Mouse (Mus musculus) frontal cortex, postnatal 25 days (tissue): ENCODE results near the gene Atrnl1.
"Not testable (repeated sequence)": the region's sequence is repeated elsewhere in the genome, so short reads cannot be mapped to it uniquely, and the experiment has no call there.

ENCODE experiments used
- DNase-seq, 2 experiments: peaks; one replicate each; pipeline ENCODE4 v3.0.0; 2022; ENCODE audit warnings: low spot score in 2 of 2

Gene Atrnl1

DNA sequence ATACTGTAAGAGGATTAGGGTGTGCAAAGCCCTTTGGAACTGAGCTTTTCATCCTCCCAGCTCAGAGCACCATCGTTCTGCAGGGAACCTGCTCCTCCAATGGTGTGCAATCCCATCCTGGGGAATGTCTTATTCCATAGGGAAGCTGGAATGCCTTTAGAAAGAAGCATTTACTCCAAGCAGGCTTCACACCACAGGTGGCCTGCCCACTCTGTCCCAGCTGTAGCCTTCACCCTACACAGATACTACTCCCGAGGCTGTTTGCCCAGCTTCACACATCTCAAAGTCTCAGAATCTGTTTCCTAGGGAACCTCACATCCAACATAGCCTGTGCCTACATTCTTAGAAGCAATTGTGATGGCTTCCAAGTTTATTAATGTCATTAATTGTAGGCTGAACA, 418.8 kb downstream of the Atrnl1 start:
- peak; percentile 42 to 50 for DNase-seq

DNA sequence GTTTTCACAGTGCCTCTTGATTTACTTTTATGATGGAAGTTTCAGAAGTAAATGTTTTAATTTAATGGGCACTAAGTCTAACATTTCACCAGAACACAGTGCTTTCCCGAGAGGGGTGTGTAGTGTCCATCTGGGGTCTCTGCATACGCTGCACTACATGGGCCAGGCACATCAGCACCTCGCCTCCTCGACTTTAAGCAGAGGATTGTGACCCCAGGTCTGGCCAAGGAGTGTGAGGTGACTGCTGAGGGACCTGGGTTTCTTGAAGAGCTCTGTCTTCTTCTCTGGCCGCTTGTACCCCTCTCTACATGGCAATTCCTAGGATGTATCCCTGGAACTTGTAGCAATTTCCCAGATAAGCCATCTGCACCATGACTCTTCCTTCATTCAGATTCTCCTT, 422.4 kb downstream of the Atrnl1 start:
- no peak for DNase-seq

GRCm38 (mm10) chr19:58036166-58036565, 425.3 kb downstream of the Atrnl1 start:
- no peak for DNase-seq

- DNase-seq: no peak
Observed at GRCm38 (mm10) chr19:58043120-58043519, 432.3 kb downstream of the Atrnl1 start.

- no peak for DNase-seq
Observed at GRCm38 (mm10) chr19:58043550-58043949, 432.7 kb downstream of the Atrnl1 start.

- no peak for DNase-seq
Observed at GRCm38 (mm10) chr19:58044816-58045215, 434.0 kb downstream of the Atrnl1 start.

GRCm38 (mm10) chr19:58046656-58047055, 435.8 kb downstream of the Atrnl1 start:
- DNase-seq: no peak

DNA sequence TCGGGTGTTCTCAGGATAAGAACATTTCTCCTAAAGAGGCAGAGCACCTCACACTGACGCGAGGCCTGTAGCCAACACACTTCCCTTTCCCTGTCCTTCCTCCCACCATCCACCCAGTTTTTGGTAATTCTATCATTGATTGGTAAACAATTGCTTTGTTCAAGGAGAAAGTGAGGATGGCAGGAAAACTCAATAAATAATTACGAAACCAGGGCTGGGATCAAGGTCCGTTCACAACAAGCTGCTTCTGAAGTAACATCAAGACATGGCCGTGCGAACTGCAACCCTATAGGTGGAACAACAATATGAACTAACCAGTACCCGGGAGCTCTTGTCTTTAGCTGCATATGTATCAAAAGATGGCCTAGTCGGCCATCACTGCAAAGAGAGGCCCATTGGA, 439.6 kb downstream of the Atrnl1 start:
- not testable (repeated sequence) for DNase-seq

DNA sequence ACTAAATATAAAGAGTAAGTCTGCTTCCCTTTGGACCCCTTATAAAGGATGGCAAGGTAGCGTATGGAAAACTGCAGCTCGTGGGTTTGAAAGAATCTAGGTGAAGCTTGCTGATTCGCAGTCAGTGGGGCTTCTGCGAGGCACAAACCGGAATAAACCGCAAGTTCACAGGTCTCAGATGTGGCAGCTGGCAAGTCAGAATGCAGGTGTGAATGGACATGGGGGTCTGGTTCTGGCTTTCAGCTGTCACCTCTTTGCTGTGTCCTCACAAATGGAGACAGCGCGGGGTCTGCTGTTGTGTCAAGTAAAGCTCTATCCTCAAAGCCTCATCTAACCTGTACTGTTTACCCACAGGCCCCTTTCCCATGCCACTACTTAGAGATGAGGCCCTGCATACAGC, 440.2 kb downstream of the Atrnl1 start:
- DNase-seq: no peak

- DNase-seq: no peak
Observed at GRCm38 (mm10) chr19:58051905-58052304, 441.1 kb downstream of the Atrnl1 start.

DNA sequence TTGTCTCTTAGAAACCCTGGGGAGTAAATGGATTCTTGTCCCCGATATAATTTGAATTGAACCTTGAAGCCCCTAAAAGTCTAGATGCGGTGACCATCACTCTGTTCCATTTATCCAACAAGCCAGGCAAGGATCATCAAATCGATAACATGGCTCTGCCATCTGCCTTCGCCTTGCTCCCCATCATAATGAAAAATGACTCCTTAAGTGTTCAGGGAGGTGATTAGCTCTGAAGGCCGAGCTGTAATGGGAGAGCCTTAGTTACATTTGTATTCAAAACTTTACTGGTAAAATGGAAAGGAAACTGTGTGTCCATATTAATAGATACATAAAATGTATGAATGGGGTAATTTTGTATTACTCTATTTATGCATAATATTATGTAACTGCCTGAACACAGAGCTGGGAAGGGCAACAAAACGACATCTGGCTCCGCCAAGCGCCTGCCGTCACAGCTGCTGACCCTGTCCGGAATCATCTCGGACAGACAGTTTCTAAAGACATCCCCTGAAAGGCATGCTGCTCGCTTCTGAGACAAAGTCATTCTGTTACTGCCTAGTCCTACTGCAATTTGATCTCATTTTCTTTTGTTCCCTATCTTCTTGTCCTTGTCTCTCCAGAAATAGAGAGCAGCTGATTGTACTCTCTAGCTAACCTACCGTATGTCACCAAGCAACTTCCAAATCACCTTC, 441.8 kb downstream of the Atrnl1 start:
- DNase-seq: no peak

GRCm38 (mm10) chr19:58059719-58060118, 448.9 kb downstream of the Atrnl1 start:
- DNase-seq: no peak

GRCm38 (mm10) chr19:58060199-58060853, 449.5 kb downstream of the Atrnl1 start:
- no peak for DNase-seq

DNA sequence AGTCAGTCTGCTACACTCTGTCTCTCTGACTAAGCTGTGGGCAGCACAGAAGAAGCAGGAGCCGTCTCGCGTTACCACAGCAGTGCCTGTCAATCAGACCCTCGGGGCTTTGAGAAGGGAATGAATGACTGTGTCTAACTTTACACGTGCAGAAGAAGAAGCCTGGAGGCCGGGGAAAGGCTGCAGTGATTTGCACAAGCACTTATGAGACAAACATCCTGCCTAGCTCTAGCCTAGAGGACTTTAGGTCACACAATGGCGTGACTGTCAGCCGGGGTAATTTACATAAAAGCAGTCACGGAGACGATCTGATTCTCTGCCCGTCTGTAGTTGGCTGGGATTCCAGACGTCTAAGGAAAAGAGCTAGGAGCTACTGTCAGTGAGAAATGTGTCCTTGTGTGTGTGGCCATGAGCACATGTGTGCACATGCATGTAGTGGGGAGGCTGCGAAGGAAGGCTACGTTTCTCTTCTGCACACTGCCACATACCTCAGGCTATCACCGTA, 450.1 kb downstream of the Atrnl1 start:
- DNase-seq: no peak

DNA sequence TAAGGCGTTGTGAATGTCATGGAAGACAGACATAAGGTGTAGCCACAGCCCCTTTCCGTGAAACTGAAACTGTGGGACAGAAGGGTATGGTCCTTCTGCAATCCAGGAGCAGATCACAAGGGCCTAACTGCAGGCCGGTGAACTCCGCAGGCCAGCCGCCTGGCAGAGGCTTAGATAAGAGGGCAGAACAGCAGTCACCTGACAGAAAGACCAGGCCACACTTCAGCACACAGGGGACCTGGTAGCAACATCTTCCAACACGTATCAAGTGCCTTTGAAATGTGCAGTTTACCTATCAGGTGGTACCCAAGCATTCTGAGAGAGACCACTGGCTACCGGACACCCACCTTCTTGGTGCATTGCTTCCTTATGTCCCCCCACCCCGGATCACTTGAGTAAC, 451.1 kb downstream of the Atrnl1 start:
- no peak for DNase-seq

- no peak for DNase-seq
Observed at GRCm38 (mm10) chr19:58063541-58063940, 452.7 kb downstream of the Atrnl1 start.

DNA sequence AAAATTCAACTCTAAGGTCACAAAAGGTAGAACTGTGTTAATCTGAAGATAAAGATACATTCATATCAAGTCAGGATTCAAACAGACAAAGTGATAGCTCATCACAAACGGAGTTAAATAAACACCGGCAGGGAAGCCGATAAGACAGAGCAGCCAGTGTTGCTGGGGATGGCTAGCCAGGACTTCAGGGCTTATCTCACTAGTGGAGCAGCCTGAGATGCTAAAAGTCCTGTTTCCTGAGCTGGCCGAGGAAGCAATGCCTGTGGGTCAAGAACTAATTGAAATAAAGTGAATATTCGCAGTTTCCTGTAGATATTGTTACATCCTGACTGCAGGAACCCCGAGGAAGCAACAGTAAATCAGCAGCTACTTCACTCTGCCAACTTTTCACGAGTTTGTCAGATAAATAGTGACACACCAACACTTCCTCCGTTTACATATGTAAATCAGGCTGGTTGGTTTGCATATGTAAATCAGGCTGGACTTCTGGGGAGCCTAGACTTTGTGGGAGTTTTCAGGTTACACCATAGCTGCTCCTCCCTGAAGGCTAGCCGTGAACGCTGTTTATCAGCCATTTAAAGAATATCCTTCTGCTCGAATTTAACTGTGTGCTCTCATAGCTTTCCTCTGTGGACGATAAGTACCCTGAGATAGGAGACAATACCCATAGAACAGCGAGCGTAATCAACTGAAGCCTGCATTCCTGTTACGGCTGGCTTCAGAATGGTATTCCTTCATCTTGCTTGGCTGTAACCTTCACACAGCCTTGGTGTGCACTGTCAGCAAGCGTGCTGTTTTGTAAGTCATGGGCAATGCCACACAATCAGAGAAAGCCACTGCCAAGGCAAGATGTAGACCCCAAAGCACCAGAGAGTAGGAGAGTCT, 453.5 kb downstream of the Atrnl1 start:
- DNase-seq: no peak

DNA sequence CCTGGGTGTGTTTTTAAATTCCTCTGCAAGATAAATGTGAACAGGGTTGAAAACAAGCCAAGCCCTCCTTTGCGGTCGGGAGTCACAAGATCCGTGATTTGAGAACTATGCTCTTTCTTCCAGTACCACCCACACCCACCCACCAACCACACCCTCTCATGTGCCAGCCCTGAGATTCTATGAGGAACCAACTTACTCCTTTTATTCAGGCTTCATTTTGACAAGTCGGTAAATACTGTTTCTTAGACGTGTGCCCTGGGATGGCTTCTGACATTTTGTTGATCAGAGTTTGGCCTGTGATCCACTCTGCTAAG, 454.1 kb downstream of the Atrnl1 start:
- DNase-seq: no peak

- no peak for DNase-seq
Observed at GRCm38 (mm10) chr19:58065514-58065913, 454.7 kb downstream of the Atrnl1 start.

DNA sequence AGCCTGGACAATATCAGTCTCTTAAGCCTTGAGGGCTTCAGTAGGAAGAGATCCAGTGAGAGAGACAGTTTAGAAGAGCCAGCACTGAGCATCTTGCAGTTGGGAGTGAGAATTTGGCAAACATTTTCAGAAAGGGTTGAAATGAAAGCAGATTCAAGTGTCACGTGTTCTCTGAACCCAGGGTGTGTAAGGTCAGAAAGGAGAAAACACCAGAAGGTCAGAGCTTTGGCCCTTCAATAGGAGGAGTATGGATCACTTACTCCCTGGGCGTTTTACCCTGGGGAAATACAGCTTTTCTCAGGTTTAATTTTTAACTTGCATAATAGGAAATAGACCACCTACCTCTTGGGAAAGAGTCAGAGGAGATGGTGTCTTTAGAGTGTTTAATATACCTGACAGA, 457.3 kb downstream of the Atrnl1 start:
- no peak for DNase-seq

DNA sequence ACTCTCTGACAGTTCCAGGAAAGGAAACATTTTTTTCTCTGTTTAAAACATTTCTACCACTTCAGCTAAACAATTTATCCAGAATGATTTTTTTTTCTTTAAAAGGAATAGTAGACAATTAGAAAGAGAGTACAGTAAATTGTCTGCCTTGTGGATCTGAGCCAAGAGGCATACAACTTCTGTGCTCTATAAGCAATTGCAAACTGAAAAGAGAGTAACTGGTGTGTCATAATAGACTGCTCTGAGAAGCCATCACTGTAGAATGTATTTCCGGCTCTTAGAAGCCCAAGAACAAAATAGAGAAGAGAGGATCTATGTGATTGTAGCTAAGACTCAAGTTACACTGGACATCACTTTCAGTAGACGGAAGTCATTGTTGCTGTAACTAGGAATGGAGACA, 458.1 kb downstream of the Atrnl1 start:
- DNase-seq: no peak

GRCm38 (mm10) chr19:58072404-58072803, 461.6 kb downstream of the Atrnl1 start:
- no peak for DNase-seq

DNA sequence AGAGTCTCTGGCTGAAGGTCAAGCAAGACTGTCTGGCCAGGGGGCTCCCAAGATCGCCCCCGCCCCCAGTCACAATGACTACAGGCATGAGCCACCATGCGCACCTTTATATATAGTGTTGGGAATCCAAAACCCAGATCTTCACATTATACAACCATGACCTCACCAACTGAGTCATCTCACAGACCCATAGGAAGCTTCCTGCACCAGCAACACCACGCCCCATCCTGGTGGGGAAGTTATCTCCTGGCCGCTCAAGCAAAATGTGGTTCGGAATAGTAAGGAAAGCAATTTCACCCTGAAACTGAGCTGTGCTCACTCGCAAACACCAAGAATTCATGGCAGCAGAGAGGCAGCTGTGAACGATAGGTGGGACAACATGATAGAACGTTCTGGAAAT, 462.0 kb downstream of the Atrnl1 start:
- DNase-seq: no peak
